11 mouse cellular contexts compared by ENCODE assay signal in genomic region chr9:61889855-61890254, GRCm38 (mm10). TPM values are rescaled to one million over a fixed set of nuclear protein-coding genes. Genes with fewer than 3 reads are reported as not detected.
DNase-seq lines count a peak whose midpoint lies in the region; ATAC-seq lines count a peak whose summit lies in the region.
"Had no signal": no experiment of that assay in that cellular context is flagged by ENCODE, and none has a peak within 500 bp of the region (broad histone marks: within the 10 kb centered on the region; RNA-seq: fewer than 3 reads in every experiment).

No protein-coding gene starts in this region.

- no peak overlapping the region for H3K4me2 ChIP-seq in midbrain, embryonic 13.5 days (replicated peaks)

- H3K9me3 ChIP-seq in midbrain, embryonic 13.5 days = no peaks in the 10 kb centered on the region

- intact Hi-C loops in heart, postnatal 25 days (cut with DNase I) = no loop called here

- peak; percentile 25 for DNase-seq in cerebellum, adult 9-11 months
- DNase-seq in cerebellum, adult 11 months = no peak
- DNase-seq in NIH3T3 (ENCODE audit: low read depth) = peak; percentile 24
- DNase-seq in heart, postnatal 25 days (ENCODE audit: low spot score) = peak; percentile 21
- no peak for DNase-seq in right cerebral cortex, postnatal 10 days (ENCODE audit: low spot score in 2 of 2)
- no peak for DNase-seq in kidney, postnatal 36 days
- DNase-seq in layer of hippocampus, adult 9-11 months = no peak
- DNase-seq: cerebellum, postnatal 36 days; kidney, postnatal 10 days; lung, postnatal 10 days had no signal

- H3K9ac ChIP-seq in midbrain, embryonic 13.5 days (replicated peaks) = no peak overlapping the region

- WGBS in midbrain, embryonic 13.5 days = 44% methylated on average over 8 of the region's 8 CpGs

- H3K4me1 ChIP-seq in midbrain, embryonic 13.5 days (replicated peaks) = peaks cover 9% of the 10 kb centered on the region

- peak overlapping the region; percentile 42; the same call in 1 of the 2 replicates for H3K27ac ChIP-seq in midbrain, embryonic 13.5 days

- no peak for ATAC-seq in midbrain, embryonic 13.5 days

- peaks cover 4% of the 10 kb centered on the region; the same call in 1 of the 2 replicates for H3K27me3 ChIP-seq in midbrain, embryonic 13.5 days

- H3K36me3 ChIP-seq in midbrain, embryonic 13.5 days = no peaks in the 10 kb centered on the region

- H3K4me3 ChIP-seq in midbrain, embryonic 13.5 days (replicated peaks) = no peak overlapping the region

RNA-seq across cellular contexts. Expression of gene Rplp1, which starts 24.5 kb away (rescaled TPM):
- total RNA-seq in heart, postnatal 25 days (2021) = 1,000 to 10,000 TPM; 1,445 to 1,467 TPM
- polyA plus RNA-seq in midbrain, embryonic 13.5 days (2015; fragmentation: Nextera tagmentation; extraction: Ambion mirVana) = 860 and 872 TPM in 2 replicates

RNA-seq across cellular contexts. Expression of gene Kif23, which starts 56.7 kb away (rescaled TPM):
- total RNA-seq in heart, postnatal 25 days (2021) = 1 to 10 TPM; 3.5 to 3.7 TPM
- 36.8 and 40.1 TPM in 2 replicates for polyA plus RNA-seq in midbrain, embryonic 13.5 days (2015; fragmentation: Nextera tagmentation; extraction: Ambion mirVana)

Comparison
In these comparisons a context has a peak if more than half of its experiments do, and no peak if none do; other contexts are left out.
1. DNase-seq: peak in cerebellum, adult 9-11 months (single experiment), NIH3T3 (single experiment) and heart, postnatal 25 days (single experiment); none in cerebellum, adult 11 months (single experiment), right cerebral cortex, postnatal 10 days (0 of 2), kidney, postnatal 36 days (0 of 2) and layer of hippocampus, adult 9-11 months (single experiment).